Mouse (Mus musculus): ENCODE results near the gene Espnl.

Espnl gene

DNA sequence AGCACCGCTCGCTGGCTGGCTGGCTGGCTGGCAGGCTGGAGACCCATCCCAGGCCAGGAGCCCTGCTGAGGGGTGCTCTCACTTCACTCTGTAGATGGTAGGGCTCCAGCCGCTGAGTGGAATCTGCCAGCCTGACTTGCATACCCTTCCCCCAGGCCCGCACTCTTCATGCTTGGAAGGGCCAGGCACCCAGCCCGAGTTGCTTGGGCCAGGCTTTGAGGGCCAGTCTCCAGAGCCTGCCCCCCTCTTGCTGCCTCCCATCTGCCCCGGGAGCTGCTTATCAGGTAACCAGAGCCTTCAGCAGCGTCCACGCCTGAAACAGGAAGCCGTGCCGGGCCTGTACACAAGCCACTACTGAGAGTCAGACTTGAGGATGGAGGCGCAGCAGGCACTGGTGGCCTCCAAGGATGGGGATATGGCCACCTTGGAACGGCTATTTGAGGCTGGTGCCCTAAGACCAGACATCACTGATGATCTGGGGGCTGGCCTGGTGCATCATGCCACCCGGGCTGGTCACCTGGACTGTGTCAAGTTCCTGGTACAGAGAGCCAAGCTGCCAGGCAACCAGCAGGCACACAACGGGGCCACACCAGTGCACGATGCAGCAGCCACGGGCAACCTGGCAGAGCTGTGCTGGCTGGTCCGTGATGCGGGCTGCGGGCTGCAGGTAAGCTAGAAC, at the start of gene Espnl:
Gene Espnl, plus strand, starts transcription at position 316 of the 679 bp plus-strand sequence.
- DNase-seq (ENCODE audit: low read depth, low spot score), result no peak

DNA sequence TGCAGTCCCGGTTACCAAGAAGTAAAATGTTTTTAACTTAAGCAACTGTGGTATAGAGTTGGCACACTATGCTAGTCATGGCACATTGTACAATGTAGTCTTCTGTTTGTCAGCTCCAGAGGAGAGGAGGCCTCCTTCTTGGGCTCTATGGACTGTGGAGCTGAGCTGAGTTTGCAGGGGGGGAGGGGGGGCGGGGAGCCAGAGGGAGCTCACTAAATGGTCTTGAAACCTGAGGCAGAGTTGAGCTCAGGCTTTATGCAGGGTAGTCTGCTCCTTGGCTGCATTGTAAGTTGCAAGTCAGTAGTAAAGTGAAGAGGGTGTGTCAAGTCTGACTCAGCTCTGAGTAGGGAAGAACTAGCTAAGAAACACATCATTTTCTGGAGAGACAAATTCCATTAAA, 49.6 kb upstream of the Espnl start:
- peak; percentile 44 for DNase-seq (ENCODE audit: low read depth, low spot score)

DNA sequence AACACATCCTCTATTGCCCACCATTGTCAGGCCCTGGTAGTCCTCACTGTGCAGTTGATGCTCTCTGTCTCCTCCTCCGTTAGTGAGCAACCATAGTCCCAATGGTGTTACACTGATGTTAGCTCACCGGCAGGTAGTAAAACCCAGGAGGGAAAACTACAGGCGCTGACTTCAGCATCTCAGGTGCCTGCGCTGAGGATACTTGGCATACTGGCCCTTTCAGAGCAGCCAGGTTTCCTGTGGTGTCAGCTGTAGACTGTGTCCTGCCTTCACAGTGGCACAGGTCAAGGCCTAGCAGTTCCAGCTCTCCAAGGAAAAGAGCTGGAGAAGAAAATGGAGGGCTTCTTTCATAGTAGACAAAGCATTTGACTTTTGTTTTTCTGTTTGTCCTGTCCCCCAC, 45.3 kb upstream of the Espnl start:
- no peak for DNase-seq (ENCODE audit: low read depth, low spot score)

DNA sequence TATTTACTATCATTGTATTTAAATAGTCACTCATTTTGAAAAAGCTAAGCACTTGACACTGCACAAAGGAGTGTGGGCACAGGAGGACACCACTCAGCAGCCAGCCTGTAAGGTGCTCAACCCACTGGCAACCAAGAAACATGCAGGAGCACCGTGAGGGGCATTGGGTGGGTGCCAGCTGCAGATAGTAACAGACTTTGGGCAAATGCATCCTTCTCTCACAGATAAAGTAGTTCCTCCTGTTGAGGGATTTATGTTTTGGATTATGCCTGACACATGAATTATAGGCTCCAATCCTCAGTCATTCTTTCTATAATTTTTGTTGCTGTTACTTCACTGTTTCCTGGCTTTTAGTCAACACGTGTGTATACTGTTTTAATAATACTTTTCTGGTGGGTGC, 44.4 kb upstream of the Espnl start:
- no peak for DNase-seq (ENCODE audit: low read depth, low spot score)

DNA sequence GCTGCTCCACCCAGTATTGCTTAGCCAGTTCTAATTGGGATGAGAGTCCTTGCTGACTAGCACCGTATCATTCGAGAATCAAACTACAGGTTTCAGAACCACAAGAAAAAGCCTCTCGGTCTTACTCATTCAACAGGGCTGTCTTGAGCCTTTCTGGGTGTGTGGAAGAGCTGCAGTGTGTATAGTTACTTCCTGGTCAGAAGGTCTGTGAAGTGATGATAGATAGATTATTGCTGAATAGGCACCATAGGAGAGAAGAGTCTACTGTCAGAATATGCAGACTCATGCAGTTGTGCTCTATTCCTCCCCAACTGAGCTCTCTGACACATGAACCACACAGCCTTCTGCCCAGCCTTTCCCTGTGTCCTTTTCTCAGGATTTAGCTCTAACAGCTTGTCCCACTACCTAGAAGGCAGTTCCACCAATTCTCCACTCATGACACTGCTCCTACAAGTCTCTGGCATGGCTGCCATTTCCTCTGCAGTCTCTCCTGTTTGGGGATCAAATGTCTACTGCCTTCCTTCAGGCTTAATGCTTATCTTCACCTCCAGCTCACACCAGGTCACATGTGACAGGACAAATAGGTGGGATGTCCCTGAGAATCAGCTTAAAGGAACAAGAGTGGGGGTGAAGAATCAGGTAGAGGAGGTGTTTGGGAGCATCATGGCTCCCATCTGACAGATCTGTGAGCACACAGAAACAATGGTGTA, 43.3 kb upstream of the Espnl start:
- no peak for DNase-seq (ENCODE audit: low read depth, low spot score)

DNA sequence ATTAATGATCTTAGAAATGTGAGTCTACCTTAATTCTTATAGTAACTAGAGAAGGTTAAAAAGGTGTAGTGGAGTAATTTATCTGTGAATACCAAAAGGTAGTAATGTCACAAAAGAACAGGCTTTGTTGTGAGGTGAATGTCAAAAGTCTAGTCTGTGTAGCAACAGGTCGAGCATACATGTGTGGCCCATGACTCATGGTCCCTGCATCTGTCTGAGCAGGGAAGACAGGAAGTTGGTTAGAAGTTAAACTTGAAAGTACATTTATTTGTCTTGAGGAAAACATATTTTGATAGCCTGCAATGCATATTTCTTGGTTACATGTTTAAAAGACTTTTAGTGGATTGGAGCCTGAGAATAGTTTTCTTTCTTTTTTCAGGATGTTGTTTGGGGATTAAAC, 42.7 kb upstream of the Espnl start:
- no peak for DNase-seq (ENCODE audit: low read depth, low spot score)

DNA sequence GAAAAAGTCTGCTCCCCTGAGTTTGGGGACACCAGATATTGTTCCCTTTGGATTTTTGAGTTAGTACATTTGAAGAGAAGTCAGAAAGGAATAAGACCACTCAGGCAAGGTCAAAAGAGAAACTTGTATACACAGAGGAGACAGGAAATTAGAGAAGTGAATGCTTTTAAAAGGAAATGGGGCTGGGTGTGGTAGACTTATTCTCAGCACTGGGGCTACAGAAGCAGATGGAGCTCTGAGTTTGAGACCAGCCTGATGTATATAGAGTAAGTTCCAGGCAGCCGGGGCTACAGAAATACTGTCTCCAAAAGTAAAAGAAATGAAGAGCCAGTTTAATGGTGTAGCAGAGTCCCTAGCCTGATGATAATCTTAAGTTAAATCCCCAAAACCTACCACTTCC, 39.3 kb upstream of the Espnl start:
- DNase-seq (ENCODE audit: low read depth, low spot score), result no peak

DNA sequence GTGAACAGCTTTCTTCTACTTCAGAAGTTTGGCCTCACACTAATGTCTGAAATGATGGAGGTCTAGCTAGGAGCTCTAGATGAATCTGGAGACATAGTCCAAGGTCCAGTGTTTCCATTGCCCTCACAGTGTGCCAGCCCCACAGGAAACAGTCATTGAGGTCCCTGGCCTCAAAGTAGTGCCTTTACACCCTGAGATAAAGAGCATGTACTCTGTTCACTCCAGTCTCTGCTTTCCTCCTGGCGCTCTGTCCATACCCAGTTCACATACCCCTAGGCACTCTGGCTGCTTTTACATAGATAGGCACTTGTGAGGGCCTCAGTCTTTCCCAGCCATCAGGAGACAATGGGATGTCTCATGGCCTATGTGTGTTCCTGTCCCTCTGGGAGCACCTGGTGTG, 32.5 kb upstream of the Espnl start:
- DNase-seq (ENCODE audit: low read depth, low spot score), result no peak

DNA sequence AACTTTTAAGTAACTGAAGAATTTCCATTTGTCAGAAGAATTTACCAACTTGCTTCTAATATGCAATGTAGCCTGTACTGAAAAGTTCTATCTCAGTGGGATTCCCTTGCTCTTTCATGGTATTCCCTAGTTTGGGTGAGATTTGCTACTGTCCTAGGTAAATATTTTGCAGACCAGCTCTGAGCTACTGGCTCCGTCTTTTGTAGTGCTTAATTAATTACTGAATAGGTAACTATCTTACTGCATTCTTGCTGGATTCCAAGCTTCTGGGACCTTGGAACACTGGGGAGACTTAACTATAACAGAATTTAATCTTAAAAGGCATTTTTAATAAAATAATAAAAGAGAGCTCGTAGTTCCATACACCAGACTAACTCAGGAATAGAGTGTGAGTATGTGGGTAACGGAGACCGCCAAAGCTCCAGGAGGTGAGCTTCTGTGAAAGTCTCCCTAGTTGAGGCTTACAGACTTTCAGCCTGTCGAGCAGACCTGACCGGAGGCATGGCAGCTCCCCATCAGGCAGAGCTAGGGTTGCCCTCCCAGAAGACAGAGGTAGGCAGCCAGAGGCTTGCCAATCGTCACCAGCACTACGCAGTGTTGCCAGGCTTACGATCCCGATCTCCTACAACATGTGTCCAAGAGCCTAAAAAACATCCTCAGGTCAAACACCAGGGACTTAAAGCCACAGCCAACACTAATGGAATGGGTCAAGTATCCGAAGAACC, 29.6 kb upstream of the Espnl start:
- DNase-seq (ENCODE audit: low read depth, low spot score), result no peak

DNA sequence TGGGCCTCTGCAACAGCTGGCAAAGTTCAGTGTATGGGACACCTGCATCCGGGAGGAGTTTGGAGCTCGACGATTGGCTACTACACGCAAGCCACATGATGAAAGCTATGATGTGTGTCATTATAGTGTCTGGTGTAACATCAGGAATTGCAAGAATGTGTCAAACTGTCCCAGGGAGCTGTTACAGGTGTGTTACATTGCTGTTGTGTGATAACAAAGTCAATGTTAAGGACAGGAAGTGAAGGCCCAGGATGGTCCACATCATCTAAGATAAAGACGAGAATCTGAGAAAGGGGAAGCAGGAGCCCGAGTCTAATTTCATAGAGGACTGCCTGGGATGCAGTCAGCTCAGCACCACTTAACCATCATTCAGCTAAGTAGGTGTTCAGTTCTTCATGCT, 26.3 kb upstream of the Espnl start:
- DNase-seq (ENCODE audit: low read depth, low spot score), result no peak

DNA sequence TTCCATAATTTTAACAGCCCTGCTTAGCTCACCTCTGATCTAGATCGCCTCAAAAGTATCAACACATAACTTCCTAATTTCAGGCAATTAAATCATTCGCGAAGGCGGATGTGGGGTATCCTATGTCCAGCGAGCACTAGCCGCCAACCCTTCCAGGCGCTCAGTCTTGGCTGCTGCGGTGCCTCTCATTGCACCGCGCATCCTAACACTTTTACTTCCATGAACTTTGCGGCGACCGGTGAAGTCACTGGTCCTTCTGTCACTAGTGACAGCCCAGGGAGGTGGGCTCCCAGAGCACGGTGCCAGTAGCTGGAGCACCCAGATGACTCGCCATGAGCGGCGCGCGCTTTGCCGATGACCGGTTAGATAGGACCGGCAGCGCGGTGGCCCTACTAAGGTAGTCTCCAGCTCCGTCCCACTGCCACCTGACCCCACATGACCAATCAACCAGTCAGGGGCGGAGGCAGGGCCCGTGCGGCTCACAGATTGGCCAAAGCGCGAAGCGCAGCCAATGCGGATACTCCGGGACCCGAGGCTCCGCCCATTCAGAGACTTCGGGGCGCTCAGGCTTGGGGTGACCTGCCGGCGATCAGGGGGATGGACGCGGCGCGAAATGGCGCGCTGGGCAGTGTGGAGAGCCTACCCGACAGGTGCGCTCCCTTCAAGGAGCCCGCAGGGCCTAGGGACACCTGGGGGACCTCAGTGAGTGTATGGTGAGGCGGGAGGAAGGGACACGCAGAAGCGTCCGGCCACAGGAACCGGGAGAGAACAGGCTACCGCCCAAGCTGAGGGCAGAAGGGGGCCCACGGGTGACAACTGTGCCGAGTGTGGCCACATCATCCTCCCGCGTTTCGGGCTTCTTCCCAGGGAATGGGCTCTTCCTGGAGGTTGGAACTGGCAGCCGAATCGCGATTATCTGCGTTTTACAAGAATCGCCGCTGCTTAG, 23.8 kb upstream of the Espnl start, which contains the start of gene Scly:
Gene Scly, plus strand, starts transcription at position 540 of the 946 bp plus-strand sequence.
- peak; percentile 91 for DNase-seq (ENCODE audit: low read depth, low spot score)

DNA sequence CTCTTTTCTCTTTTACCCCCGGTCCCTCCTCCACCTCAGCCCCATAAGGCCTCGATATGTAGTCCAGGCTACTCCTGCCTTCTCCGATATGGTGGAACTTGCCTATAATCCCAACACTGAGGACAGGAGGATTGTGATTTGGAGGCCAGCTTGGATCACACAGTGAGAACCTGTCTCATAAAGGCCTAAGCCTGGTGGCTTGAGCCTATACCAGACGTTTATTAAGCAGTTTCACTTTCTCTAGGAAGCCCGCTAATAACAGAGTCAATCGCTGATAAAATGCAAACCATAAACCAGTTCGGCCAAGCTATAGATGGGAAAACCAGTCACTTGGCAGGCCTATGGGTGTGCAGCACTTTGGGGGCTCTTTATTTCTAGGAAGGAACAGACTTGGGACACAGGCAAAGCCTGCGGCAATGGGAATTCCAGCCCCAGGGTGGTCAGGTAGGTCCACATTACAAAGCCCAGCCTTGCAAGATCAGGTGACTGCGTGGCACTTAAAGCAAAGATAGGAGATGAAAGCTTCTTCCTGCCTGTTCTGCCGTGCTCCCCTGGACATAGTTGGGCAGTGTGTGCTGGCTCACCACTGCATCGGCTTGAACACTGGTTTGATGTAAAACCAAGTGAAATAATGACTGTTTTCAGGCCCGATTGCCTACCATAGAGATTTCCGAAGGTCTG, 22.7 kb upstream of the Espnl start:
- no peak for DNase-seq (ENCODE audit: low read depth, low spot score)

DNA sequence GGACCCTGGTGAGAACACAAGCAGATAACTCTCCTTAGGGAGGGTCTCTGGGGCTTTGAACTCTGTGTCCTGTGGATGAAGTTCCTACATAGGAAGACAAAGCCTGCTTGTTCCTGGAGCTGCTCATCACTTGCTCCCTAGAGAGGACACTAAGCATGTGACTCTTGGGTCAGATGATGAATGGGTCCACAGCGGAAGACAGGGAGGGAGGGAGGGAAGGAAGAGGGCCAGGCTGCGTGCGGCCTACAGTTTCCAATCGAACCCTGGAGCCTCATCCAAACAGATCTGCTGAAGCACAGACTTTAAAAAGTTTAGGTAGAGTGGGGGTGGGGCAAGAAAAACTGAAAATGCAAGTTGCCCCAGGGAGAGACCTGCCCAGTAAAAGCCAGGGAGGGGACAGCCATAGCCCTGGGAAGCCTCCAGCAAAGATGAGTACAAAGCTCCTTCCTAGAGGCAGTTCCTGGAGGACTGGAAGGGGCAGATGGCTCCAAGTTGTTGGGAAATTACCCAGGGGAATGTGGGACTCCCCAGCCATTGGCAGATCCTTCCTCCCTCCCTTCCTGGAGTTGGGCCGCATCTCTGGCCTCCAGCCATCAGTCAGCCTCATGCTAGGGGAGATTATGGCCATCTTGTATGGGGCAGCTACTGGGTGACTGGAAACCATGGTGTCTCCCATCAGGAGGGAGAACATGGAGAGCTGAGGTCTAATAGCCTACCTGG, 22.0 kb upstream of the Espnl start:
- peak; percentile 70 for DNase-seq (ENCODE audit: low read depth, low spot score)

DNA sequence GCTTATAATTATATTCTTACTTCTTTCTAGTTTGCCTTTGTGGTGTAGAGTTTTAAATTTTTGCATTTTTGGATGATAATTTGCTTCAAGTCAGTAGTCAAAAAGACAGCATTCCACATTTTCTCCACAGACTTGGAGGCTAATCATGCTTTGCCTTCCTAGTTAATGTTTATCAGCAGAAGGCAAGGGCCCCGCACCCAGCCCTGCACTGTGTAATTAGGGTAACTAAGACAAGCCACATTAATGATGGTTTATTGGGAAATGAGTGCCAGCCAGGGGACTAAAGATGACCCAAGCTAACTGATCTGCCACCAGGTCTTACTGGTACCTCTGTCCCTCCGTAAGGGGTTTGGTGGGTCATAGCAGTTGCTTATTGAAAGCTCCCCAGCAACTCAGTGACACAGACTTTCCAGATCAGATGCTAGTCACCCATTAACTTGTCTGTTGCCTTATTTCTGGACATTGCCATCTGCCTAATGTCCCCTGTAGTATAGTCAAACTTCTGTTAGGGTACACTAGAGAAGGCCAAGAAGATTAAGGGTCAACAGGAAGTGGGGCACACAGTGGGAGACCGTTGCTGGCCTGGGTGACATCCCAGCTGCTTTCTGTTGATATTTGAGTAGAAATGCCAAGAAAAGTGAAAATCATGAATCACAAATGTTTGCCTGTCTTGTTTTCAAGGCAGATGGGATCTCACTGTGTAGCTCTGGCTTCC, 20.5 kb upstream of the Espnl start:
- no peak for DNase-seq (ENCODE audit: low read depth, low spot score)

DNA sequence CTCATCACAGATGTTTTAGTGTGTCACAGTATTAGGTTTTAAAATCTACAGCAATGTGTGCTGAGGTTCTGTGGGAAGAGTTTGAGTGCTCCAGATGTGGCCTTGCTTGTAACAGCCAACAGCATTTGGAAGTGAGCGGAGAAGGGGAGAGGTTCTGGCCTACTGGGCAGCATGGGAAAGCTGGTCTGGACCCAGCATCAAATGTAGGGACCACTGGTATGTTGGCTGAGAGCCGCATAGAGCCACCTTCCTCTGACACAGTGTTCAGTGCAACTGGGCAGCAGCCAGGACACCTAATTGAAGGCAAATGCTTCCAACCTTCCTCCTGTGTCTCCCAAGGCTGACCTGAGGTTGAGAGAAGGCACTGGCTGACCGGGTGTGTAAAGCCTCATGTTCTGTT, 19.9 kb upstream of the Espnl start:
- DNase-seq (ENCODE audit: low read depth, low spot score), result no peak

DNA sequence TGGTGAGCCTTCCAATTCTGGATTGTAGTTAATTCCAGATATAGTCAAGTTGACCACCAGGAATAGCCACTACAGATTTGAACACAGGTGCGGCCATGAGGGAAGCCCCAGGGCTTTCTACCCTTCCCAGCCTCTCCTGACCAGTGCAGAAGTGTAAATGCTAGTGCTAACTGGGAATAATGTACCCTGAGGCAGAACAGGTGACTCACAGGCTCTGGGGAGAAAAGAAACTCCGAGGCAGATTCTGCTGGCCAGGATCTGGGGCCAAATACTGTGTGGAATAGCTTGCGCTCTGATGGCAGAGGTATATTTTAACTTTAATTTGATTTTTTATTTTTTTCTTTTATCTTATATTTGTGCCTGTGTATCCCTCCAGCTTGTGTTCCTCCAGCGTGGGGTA, 17.3 kb upstream of the Espnl start:
- no peak for DNase-seq (ENCODE audit: low read depth, low spot score)

DNA sequence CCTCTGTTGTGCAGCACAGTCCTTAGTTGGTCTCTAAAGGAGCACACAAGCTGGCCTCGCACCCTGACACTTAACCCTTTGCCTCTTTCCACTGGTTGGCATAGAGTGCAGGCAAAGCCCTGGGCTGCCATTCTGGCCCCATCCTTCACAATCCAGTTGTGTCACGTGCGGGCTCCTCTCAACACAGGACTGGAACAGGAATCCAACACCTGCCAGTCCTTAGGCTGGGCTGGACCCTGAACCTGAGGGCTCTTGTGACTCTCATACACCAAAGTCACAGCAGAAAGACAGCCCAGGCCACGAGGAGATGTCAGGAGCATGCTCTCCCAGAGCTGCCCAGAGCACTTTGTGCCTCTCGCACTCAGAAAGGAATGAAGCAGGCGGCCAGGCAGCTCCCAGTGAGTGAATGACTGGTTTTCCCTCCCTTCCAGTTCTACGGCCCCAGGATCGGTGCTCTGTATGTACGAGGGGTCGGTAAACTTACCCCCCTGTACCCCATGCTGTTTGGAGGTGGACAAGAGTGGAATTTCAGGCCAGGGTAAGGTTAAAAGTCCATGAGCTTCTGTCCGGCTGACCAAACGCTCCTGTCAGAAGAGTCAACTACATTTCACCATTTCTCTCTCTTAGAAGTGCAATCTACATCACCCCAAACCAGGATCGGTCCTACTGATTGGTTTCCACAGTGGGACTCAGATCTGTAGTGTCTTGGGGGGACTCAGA, 12.3 kb upstream of the Espnl start:
- DNase-seq (ENCODE audit: low read depth, low spot score), result no peak

DNA sequence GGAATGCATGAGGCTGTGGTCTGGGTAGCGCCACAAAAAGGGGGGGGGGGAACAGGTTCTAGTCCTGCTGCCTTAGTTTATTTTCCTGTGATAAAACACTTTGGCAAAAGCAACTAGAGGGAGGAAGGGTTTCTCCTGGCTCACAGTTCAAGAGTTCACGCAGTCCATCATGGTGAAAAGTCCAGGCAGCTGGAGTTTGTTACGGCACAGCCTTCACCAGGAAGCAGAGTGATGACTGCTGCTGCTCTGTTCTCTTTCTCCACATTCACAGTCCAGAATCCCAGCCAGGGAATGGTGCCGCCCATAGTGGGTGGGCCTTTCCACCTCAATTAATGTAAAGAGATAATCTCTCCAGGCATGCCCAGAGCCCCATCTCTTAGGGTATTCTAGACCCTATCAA, 9.6 kb upstream of the Espnl start:
- DNase-seq (ENCODE audit: low read depth, low spot score), result no peak

DNA sequence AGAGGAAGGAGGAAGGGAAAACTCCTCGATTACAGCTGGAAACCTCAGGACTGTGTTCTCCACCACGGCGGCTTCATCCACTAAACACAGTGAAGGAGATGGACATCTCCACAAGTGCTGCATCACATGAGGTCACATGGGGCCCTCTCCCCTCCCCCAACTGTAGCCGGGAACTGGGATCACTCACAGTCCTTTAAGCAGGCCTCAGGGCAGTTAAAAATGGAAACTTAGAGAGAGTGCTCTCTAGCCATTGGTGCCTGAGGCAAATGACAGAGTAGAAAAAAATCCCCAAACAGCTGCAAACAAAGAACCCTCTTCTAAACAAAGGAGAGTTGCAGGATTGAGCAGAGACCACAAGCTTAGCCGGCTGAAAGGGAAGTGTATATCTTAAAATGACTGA, 8.6 kb upstream of the Espnl start:
- DNase-seq (ENCODE audit: low read depth, low spot score), result no peak

Measured in skeletal muscle tissue, adult 2 months (tissue).